Mouse (Mus musculus): ENCODE data around the gene Mtmr12.
"Not testable (repeated sequence)": the region's sequence is repeated elsewhere in the genome, so short reads cannot be mapped to it uniquely, and the experiment has no call there.

The Mtmr12 gene

DNA sequence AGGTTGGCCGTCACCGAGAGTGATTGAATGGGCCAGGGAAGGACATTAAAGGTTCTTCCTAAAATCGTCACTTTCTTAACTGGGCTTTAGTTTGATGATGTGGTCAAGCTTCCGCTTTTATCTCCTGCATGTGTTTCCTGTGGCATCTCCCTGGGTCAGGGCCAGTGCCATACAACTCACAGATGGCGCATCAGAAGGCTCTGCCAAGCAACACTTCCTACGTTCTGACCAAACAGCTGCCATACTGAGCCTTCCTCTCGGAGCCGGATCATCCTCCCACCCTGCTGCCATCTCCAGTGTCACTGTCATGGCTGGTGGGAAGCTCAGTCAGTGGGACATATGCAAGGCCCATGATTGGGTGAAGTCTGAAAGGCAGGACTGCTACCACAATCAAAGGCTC is 6.7 kb downstream of the Mtmr12 start:
- DNase-seq (ENCODE audit: low spot score in 2 of 2) = peak; percentile 38 to 71

DNA sequence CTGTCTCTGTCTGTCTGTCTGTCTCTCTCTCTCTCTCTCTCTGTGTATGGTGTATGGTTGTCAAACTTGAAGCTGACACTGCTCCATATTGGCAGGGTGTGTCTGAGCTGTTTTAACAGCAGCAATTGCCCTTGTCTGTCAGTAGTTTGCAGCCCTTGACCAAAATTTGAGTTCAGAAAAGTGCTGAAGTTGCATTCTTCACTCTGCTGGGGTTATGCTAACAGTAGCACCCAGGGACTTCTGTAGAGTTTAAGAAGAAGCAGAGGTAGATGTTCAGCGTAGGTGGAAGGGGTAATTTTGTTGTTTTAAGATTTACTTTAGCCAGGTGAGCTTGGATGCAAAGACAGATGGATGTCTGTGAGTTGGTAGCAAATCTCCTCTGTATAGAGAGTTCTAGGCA is 7.4 kb downstream of the Mtmr12 start:
- DNase-seq (ENCODE audit: low spot score in 2 of 2) = no peak

DNA sequence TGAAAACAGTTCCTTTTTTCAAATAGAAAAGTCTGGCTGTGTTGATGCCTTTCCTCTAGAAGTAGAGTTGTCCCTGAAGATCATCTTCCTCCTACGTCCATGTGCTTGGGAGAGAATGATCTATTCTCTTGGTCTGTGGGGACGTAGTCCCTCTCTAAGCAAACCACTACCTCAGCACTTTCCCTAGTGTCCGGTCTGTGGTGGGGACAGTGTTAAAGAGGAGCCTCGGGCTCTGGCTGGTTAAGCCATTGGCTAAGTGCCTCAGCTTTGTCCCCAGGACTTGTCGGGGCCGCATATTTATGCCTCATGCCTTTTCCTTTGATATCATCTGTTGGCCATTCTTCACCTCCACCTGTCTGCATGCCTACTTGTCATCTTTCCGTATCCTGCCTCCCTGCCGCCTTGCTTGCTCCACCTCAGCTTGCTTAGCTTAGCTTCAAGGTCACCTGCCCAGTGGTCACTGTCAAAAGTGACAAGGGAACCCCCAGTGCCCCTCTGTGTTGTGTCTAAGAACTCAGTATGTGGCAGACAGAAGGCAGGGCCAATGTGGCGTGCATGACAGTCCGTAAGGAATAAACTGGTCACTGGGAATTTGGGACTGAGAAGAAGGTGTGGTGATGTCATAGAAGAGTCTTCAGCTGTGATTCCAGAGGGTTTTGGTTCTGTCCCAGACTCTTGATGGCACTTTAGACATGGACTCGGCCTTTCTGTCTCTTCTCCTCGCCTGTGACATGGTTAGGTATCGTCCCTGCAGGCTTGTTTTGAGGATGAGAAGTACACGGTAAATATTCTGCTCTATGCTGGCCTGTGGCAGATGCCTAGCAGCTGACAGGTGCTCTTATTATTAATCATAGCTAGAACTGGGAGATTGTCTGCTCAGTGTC is 9.9 kb downstream of the Mtmr12 start:
- peak in 1 of 2 experiments; percentile 28 for DNase-seq (ENCODE audit: low spot score in 2 of 2)

DNA sequence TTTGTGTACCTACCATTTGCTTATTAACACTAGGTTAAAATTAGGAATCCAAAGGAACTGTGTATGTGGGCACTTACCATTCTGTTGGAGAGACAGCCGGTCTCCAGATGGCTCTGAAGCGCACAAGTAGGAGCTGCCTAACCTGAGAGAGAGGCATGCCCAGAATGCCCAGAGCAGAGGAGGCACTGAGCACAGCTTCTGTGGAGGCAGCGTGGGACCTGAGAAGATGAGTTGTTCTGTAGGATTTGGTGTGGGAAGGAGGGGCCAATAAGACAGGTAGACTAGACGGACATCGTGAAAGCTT is 10.5 kb downstream of the Mtmr12 start:
- DNase-seq (ENCODE audit: low spot score in 2 of 2) = no peak

DNA sequence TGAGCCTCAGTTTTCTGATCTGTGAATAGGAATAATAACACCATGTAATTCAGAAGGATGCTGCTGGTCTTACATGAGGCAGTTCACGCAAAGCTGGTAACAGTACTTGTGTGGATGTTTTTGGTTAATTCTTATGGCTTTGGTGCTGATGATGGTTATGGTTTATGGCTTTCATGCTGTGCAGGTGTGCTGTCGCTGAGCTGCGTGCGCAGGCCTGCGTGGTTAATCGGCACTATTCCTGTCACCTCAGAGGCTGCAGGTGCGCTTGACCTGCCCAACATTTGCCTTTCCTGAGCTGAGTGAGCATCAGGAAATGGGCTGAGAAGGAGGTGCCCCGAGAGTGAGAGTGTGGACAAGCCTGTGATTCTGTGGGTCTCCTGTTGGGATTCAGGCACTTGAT is 11.3 kb downstream of the Mtmr12 start:
- DNase-seq (ENCODE audit: low spot score in 2 of 2) = no peak

DNA sequence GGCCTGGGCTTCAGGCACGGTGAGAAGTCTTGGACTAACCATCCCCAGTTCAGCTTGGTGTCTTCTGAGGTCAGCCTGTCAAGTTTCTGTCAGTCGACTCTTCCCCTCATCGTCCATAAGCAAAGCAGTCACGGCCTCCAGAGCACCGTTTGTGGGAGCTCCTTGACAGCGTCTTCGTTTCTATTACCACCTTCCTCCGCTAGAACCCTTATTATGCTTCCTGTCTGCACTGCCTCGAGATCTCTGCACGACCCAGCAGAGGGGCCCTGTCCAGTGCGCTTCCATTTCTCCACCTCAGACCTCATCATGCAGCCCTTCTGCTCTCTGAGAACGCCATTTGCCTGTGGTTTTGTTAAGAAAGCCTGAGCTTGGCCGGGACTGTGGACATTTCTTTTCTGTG is 12.0 kb downstream of the Mtmr12 start:
- DNase-seq (ENCODE audit: low spot score in 2 of 2) = no peak

DNA sequence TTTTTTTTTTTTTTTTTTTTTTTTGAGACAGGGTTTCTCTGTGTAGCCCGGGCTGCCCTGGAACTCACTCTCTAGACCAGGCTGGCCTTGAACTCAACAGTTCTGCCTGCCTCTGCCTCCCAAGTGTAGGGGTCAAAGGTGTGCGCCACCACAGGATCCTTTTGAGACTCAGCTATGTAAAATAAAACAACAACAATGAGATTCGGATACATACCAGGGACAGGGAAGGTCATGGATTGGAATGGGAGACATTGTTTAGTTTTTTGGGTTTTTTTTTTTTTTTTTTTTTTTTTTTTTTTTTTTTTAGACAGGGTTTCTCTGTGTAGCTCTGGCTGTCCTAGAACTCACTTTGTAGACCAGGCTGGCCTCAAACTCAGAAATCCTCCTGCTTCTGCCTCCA is 12.5 kb downstream of the Mtmr12 start:
- not testable (repeated sequence) for DNase-seq (ENCODE audit: low spot score in 2 of 2)

DNA sequence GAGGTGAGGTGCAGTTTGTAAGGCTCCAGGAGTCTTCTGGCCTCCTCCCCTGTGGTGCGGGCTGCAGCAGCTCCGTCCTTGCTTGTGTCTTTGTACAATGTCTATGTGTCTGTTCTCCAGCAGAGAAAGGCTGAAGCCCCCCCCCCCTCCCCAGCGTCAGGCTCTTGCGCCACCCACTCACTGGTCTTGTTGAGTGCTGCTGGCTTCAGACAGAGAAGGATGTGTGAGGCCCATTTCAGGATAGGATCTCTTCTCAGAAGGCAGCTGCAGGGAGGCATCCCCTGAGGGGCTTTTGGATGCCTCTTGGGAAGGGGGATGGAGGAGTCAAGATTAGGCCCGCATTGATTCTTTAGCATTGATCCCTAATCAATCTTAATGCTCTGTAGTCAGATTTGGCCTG is 13.0 kb downstream of the Mtmr12 start:
- no peak for DNase-seq (ENCODE audit: low spot score in 2 of 2)

DNA sequence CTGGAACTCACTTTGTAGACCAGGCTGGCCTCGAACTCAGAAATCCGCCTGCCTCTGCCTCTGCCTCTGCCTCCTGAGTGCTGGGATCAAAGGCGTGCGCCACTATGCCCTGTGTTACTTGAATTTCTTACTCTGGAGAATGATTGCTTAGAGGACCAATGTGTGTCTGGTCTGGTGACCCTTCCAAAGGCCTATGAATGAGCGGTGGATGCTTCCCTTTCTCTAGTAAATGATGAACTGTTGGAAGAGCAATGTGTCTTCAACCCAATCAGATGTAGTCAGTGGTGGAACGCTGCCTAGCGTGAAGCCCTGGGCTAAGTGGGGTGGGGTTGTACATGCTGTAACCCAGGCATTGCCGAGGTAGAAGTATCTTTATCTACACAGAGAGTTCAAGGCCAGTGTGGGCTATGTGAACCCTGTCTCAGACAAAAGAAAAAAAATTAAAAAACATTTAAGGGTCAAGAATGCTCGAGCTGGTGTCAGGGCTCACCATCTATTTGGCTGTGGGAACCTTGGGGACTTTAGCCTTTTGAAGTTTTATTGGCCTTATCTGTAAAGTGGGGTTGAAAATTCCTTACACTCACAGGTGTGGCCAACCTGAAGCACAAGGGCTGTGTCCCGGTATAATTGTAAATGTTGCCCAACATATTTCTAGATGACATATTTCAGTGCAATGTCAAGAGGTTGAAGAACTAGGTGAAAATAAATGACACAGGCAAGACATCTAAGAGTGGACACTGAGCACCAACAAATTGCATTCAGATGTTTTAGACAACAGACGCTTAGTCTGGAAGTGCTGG is 14.0 kb downstream of the Mtmr12 start:
- no peak for DNase-seq (ENCODE audit: low spot score in 2 of 2)

DNA sequence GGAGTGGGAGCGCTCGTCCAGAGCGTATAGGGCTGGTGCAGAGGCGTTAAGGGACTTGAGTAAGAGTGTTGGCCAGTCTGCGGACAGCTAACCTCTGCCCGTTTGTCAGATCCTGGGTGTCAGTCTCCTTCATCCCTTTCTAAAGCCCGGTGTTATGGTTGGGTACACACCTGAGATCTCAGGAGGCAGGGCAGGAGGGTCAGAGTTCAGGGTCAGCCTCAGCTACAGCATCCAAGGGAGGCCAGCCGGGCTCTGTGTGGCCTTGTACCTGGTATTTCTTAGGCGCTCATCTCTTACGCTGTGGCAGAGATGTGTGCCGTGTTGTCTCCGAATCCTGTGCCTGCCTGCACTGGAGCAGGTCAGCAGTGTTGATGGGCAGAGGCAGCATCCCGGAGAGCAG is 16.3 kb downstream of the Mtmr12 start:
- no peak for DNase-seq (ENCODE audit: low spot score in 2 of 2)

DNA sequence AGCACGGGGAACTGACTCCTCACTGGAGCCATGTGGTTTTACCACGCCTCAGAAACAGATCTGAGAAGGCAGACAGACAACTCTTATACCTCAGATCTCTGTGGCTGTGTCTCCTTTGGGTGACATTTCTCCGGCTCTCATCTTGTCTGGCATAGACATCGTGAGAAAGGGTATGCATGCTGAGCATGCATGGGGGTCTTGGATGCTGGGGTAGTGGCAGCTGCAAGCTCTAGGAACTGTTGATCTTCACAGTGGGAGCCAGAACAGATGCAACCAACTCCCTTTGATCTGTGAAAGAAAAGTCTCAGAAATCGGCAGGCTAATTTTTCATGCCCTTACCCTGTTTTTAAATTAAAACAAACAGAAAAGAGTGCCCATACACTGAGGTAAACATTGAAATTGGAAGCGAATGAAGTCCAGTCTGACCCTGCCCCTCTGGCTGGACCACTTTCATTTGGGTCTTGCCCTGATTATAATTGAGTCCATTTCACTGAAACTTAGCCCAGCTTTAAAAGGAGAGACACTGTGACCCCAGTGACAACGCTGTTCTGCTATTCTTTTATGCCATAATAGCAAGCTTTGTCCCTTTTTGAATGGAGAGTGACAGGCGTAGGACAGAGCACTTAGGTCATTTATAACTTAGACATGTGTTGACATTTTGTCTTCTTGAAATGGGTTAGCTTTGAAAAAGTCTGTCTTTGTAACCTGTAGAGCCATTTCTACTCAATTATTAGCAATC is 17.9 kb downstream of the Mtmr12 start:
- no peak for DNase-seq (ENCODE audit: low spot score in 2 of 2)

DNA sequence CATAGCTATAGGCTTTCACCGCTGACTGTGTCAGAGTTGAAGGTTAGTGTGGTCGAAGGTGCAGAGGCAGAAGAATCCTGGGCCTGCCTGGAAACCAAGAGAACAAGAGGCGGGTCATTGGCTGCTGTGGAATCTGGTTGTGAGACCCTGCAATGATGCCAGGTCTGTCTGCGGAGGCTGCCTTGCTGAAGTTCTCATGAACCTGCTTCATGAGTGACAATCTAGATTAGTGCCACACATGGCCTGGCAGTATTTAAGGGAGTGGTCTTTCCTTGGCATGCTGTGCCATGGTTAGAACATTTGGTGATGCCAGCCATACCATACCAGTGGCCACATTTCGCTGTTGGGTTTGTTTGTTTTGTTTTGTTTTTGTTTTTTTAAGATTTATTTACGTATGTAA is 18.6 kb downstream of the Mtmr12 start:
- DNase-seq (ENCODE audit: low spot score in 2 of 2) = no peak

DNA sequence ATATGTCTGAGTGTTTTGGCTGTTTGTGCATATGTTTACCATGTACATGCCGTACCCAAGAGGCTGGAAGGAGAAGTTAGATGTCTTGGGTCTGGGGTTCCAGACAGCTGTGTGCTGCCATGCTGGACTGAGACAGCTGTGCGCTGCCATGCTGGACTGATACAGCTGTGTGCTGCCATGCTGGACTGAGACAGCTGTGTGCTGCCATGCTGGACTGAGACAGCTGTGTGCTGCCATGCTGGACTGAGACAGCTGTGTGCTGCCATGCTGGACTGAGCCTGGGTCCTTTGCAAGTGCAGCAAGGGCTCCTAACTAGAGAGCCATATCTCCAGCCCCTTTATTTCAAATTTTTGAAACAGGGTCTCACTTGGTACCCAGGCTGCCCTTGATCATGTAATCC is 19.4 kb downstream of the Mtmr12 start:
- DNase-seq (ENCODE audit: low spot score in 2 of 2) = no peak

DNA sequence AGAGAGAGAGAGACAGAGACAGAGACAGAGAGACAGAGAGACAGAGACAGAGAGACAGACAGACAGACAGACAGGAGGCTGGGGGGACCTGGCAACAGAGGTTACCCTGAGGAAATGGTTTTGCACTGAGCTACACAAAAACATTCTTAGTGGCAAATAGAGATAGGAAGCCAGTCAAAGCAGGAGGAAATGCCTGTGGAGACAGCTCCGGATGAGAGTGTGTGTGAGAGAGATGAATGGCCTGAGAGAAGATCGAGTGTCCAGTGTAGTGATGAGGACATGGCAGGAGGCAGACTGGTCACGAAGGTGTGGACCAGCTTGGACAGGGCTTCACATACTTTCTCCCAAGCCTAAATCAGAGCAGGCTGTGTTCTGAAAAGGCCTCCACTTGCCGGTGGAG is 20.2 kb downstream of the Mtmr12 start:
- no peak for DNase-seq (ENCODE audit: low spot score in 2 of 2)

DNA sequence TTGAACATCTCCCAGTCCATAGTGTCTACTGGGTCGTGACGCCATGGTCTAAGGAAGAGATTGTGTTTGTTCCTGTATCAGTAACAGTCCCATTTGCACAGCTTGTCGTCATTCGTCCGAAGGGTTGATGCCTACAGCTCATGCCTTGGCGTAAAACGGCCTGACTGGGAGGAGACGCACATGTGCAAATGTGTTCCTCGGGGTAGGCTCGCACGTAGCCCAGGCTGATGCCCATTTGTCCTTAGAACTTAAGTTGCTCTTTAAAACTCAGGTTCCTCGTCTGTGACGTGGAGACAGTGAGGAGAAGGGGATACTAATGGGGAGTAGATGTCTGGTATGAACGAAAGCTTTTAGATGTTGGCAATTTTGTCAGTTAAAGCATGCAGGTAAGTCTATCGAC is 22.1 kb downstream of the Mtmr12 start:
- no peak for DNase-seq (ENCODE audit: low spot score in 2 of 2)

DNA sequence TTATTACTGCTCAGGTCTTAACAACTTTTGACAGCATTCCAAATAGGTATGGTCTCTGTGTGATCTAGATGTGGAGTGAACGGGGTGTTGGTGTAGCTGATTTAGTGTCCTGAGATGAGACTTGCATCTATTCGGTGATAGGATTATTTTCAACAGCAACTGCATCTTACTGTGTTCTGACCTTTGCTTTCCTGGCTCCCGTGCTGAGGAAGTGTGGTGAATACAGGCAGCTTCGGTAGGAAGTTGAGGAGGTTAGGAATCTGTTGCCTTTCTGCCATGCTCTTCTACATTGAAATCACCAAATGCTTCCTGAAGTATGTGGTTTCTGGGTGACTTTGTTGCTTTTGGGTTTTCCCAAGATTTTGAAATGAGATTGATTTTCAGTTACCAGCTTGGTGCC is 22.5 kb downstream of the Mtmr12 start:
- DNase-seq (ENCODE audit: low spot score in 2 of 2) = no peak

DNA sequence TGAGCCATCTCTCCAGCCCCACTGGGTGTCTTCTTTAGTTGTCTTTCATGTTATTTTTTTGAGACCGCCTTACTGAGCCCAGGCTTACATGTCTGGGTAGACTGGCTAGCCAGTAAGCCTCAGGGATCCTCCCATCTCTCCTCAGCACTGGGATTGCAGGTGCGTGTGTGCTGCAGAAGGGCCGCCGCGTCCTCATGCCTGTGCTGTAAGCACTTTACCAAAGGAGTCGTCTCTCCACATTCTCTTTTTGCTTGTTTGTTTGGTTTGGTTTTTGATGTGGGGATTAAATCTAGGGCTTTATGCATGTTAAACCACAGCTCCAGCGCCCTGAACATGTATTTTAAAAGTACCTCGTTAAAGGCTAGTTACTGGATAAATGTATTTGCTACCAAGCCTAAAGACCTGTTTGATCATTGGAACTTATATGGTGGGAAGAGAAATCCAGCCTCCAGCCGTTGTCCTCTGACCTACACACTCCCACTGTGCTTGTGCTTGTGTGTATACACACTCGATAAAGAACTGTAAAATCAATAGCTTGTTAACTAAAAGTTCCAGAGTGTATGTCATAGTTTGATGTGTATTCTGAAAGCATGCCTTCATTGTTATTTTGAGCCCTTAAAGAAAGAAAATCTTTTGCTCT is 24.9 kb downstream of the Mtmr12 start:
- DNase-seq (ENCODE audit: low spot score in 2 of 2) = no peak

DNA sequence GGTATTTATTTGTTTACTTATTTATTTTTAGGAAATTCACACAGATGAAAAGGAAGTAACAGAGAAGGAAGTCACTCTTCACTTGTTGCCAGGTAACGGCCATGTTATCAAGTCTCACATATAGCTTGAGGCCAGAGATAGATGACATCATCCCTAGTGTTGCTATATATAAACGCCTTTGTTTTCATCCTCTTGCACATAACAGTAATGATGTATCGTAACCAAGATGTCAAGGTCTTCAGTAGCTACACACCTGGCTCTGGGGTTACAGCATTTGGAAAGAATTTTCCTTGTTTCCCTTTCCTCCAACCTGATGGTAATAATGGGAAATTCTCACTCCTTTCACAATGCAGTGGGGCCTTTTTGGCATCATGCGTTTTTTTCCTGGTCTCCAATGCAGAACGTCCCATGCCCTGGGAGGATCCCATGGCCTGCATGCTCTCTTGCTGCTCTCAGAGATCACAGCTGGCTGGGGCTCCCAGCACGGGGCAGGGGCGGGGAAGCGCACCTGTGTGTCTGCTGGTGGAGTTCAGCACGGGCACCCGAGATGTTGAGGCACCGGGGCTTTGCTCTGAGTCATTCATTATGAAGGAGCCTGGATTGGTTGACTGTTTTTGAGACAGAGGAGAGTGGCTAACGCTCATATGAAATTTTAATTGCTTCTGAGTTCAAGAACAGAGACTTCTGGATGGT is 25.6 kb downstream of the Mtmr12 start:
- DNase-seq (ENCODE audit: low spot score in 2 of 2) = no peak

DNA sequence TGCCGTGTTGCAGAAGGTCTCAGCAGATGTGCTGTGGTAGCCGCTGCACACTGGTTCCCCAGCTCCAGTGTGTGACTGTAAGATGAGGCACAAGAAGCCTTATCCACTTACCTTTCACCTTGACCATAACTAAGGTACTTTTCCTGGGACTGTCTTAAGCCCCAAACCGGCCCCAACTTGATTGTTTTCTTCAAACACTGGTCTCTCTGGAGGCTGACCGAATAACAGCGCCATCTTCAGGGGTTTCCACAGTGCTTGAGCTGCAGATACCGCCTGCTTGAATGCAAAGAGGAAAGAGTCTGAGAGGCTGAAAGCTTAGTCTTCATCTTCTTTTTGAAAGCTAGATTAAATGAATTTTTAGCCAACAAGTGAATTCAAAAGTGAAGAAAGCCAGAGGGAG is 26.6 kb downstream of the Mtmr12 start:
- DNase-seq (ENCODE audit: low spot score in 2 of 2) = no peak

DNA sequence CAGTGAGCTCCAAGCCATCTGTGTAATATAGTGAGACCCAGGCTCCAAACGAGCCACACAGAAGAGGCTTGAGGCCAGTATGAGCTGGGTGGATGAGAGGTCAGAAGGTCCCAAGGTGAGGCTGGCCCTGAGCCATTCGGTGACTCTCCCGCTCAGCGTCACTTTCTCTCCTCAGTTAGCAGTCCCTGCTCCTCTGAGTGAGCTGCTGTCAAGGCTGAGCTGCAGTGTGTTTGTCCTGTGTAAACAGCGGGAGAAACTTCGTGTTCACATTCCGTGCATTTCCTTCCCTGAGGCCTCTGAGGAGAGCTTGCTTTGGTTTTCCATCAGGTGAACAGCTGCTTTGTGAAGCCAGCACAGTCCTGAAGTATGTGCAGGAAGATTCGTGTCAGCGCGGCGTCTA is 27.6 kb downstream of the Mtmr12 start:
- no peak for DNase-seq (ENCODE audit: low spot score in 2 of 2)

DNA sequence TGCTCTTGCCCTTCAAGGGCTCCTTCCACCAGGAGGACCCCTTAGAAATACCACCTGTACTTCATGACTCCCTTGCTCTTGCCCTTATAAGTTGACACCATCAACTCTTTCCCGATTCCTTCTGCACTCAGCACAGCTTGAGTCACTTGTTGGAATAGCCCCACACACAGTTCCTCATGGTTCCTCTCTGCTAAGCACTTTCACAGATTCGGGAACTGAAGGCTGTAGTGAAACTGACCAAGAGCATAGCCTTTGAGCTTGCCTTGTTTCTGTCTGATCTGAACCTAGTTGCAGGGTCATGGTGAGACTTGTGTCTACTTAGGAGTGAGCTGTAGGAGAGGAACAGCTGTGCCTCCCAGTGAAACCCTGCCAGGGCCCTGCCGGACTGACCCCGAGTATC is 28.2 kb downstream of the Mtmr12 start:
- DNase-seq (ENCODE audit: low spot score in 2 of 2) = no peak

DNA sequence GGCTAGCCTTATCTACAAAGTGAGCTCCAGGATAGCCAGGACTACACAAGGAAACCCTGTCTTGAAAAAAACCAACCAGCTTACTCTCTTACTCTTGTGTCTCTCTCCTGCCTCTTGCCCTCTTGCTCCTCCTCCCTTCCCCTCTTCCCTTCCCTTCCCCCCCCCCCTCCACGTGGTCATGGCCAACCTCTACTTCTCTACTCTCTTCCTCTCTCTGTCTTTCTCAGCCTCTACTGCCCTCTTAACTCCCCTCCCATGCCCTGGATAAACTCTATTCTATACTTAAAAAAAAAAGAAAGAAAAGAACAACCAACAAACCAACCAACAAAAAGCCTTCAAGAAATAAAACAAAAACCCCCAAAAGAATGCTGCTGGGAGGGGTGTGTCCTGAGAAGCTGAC is 30.7 kb downstream of the Mtmr12 start:
- DNase-seq (ENCODE audit: low spot score in 2 of 2) = no peak
